Mouse (Mus musculus): ENCODE measurements around the gene Cx3cr1.
A peak's percentile ranks its signal among the peaks of the same experiment; 100 is the strongest.

Cx3cr1 gene

DNA sequence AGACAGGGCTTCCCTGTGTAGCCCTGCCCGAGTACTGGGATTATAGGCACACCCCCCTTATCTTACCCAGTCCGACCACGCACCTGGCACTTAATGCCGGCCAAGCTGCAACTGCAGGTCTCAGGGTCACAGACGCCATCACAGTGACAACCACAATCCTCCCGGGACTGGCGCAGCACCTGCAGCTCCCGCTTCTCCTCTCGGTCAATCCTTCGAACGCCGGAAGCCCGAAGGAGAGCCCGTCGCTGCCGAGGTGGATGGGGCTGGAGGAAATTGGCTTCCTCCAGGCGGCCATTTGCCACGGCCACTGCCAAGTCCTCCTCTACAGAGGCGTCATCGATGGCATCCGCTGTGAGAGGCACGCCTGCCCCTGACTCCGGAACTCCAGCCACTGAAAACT, 96.4 kb downstream of the Cx3cr1 start:
- DNase-seq, result peak; percentile 41

DNA sequence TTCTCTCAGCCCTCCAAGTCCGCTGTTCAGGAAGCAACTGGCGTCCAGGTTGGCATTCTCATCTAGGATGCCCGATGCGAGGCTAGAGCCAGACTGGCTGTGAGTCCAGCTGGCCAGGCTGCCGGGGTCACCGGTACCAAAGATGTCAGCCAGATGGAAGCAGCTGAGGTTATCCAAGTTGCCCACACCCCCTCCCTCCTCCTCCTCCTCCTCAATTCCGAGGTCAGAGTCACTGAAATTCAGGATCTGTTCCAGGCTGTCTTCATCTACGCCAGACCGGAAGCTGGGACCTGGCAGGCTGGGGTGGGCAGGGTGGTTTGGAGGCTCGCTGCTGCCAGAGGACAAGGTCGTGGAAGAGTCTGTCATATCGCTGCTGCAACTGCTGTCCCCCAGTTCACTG, 97.1 kb downstream of the Cx3cr1 start:
- DNase-seq, result peak; percentile 83

DNA sequence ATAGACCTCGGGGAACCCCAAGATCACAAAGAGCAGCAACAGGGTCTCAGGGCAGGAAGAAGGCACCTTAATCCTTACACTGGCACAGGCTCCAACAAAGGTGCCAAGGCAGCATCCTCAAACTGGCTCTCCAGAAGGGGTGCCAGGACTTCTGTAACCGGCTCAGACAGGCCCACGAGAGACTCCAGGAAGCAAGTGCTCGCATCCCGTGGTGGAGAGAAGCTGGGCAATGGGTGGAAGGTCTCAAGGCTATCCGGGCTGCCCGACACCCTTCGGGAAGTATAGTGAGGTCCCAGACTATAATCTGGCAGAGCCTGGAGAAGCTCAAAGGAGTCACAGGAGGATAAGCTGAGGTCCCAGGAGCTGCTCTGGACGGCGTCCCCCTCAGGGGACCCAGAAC, 97.5 kb downstream of the Cx3cr1 start:
- DNase-seq, result no peak

DNA sequence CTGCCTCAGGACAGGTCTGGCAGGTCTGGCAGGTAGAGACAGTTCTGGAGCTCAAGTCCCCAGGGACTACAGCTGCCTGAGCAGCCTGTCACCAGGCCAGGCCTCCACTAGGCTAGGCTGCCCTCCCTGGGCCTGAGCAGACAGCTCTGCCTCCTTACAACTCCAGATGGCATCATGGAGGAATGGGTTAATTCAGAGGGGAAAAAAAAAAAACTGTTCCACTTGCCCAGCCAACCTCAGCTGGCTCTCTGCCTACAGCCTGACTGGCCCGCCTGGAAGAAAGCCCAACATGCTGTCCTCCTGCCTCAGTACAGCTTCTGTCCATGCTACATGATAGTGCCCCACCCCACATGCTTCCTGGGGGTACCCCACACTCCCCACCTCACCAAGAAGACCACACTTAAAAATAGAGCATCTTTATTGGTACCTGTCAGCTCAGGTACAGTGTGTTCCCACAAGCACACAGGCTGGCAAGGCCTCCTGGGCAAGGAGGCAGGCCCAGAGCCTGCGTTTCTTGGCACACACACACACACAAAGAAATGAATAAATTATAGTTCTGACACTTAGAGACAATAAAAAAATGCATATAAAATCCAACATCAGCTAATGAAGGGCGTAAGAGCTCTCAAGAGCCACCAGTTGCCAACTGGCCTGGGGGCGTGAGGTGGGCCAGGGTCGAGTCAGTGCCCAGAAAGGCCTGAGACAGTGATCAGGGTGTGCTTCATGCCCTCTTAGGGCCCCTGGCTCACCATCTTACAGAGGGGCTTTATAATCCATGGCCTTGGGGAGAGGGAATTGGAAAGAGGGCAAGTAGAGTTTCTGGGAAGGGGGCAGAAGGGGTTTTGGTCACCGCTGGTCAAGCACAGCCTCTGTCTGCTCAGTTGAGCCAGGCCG, 98.7 kb downstream of the Cx3cr1 start:
- DNase-seq, result peak; percentile 88

DNA sequence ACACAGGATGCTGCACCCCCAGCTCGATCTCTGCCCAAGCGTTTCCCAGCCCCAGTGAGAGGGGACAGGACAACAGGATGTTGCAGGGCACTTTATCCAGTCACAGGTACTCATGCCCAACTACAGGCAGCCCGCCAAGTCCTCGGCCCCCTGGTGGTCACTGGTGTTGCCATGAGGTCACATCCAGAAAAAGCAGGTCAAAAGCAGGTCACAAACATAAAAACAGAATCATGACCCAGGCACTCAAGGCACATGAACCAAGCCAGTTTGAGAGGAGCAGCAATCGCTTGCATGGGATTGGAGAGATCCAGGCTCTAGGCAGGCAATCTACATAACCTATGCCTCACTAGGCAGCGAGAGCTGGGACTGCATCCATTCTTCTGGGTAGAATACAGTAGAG, 99.5 kb downstream of the Cx3cr1 start:
- DNase-seq, result peak; percentile 78

DNA sequence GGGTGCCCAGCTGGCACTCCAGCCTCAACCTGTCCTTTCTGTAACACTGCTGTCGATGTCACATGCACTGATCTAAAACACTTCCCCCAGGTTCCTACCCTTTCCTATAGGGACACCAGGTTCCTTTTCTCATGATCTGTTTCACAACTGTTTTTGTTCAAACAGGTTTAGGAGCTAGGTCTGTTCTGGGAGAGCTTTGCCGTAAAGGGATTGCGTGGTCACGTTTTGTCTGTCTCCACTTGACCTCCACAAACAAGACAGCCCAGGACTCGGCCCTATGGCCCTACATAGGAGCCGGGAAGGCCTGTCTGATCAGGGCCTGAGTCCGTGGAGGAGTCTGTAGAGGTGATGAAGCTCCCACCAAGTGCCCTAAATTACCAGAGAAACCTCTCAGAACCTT, 99.9 kb downstream of the Cx3cr1 start:
- DNase-seq, result no peak

DNA sequence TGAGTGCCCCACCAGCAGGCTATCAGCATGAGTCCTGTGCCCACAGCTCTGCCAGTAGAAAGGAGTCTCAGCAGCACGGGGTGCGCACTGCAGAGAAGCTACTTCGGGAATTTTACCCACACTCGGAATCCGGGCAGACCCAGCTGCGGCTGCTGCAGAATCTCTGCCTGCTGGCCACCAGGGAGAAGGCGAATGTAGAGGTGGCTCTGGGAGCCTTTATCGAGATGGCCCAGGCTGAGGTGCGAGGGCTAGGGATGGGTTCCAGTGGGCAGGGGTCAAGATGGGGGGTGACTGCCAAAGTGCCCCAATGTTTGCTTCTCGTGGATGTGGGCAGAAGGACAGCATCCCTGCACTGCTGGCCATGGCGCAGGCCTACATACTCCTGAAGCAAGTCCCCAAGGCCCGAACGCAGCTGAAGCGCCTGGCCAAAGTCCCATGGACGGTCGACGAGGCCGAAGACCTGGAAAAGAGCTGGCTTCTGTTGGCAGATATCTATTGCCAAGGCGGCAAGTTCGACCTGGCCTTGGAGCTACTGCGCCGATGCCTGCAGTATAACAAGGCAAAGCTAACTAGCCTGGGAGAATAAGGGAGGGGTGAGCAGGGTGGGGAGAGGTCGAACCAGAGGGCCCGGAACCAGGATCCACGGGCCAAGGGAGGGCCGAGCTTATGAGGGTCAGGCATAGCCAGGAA, 103.3 kb downstream of the Cx3cr1 start:
- peak; percentile 28 for DNase-seq

DNA sequence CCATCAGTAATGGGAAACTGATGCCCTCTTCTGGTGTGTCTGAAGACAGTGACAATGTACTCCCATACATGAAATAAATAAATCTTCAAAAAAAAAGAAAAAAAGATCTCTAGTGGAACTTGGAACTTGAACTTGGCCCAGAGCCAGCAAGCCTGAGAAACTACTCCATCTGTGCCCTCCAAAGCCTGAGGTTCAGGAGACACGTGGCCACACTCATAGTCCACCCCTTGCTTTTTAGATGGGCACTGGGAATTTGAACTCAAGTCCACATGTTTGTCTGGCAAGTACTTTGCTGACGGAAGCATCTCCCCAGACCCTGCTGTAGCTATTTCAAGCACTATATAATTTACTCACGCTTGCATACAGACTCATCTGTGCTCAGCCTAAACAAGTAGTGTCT, 104.5 kb downstream of the Cx3cr1 start:
- no peak for DNase-seq

DNA sequence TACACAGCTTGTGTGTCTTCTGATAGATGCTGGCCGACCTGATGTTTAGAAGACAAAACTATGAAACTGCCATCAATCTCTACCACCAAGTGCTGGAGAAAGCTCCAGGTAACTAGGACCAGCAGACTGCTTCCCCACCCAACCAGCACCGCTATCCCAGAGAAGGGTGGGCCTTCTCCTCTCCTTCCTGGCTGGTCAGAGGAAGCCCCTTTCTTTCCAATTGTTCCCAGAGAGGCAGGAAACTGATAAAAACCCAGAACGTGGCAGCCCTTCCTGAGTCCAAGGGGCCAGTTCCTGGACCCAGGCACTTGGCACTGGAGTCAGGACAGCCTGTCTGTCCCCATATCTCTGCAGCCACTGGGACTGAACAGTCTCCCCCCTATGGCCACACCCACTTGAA, 105.5 kb downstream of the Cx3cr1 start:
- no peak for DNase-seq

DNA sequence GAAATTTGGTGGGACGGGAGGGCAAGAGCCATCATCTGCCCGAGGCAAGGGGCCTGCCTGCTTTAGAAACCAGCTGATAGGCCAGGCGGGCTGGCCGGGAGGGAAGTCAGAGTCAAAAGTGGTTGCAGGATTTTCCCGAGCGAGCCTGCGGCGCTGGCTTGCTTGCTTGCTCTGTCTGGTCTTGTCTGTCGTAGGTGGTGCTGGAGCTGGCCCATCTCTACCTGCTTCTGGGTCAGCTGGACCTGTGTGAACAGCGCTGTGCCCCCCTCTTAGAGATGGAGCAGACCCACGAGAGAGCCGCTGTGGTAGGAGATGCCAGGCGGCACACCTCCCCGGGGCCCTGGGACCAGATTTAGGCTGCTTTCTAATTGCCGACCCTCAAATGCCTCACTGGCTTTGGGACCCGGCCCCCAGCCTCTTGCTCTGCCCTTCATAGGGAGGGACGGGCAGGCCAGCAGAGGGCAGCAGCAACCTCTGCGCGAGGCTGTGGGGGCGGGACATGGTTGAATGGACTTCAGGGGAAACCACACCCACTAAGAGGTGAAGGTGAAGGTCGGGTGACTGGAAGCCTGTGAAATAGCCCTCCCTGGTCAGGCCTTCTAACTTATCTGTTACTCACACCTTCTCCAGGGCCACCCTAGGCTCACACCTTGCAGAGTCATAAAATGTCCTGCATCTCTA, 106.6 kb downstream of the Cx3cr1 start:
- DNase-seq, result peak; percentile 59

DNA sequence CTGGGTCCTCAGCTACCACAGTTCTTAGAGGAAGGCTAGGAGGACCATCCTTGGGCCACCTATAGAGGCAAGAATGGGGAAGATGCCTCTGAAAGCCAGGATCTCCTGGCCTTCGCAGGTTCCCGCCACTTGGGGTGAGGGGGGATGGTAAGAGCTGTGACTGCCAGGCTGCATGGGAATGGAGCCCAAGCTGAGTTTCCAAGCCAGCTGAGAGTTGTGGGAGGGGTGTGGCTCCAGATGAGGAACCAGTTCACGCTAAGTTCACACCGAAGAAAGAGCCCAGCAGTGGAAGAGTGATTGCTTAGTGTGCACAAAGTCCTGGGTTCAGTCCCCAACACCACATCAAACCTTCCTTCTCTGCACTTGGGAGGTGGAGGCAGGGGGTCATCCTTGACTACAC, 107.5 kb downstream of the Cx3cr1 start:
- no peak for DNase-seq

DNA sequence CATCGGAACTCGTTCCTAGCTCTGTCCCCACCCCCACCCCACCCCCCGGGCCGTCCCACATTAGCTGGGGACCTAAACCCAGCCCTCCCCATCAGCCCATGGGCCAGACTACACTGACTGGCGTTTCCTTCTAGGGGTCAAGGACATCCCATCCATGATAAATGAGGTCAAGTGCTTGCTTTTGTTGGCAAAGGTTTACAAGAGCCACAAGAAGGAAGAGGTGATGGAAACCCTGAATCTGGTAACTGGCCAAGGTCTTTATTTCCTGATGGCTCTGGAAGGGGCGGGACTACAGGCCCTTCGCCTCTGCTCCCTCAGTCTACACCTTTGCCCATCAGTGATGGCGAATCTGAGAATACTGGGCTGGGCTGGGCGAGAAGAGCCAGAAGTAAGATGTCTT, 110.8 kb downstream of the Cx3cr1 start:
- no peak for DNase-seq

DNA sequence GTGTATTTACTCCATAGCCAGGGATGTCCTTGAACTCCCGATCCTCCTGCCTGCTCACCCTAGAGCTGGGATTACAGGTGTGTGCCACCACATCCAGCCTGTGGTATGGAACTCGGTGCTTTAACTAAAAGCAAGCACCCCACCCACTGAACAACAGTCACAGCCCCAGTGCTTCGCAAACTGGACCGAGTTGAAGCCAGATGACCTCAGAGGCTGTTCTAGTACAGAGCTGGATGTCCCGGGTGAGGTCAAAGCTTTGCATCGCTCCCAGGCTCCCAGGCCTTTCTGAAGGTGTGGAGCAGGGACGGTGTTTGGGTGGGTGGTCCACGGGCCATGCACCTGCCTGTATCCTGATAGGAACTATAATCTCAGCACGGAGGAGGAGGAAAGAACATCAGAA, 118.3 kb downstream of the Cx3cr1 start:
- no peak for DNase-seq

DNA sequence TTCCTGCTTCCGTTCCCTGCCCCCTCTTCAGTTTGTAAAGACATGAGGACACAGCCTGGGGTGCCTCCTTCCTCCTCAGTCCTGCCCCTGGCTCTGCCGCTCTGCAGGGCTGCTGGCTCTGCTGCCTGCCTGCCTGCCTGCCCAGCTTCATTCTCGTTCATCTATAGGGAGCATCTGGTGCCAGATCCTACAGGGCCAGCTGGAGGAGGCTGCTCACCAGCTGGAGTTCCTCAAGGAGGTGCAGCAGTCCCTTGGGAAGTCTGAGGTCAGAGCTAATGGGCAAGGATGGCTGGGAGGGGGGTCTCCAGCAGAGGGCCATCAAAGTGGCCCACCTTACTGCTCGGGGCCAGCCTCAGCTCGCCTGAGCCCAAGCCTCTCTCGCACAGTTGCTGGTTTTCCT, 119.2 kb downstream of the Cx3cr1 start:
- DNase-seq, result no peak

DNA sequence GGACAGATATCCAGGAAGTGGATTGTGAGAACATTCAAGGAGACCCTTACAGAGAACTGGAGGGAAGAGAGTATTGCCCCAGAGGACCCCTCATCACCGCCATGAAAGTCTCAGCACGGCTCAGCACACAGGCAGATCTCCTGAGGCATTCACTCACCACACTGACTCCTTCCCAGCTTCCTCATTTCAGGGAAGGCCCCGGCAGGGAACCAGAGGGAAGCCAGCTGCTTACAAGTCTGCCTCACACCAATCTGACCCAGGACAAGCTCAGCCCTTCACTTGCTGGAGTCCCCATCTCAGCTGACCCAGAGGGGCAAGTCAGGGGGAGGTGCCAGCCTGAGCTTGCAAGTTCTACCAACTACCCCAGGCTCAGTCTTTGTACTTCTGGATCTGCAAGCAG, 120.9 kb downstream of the Cx3cr1 start:
- DNase-seq, result no peak

DNA sequence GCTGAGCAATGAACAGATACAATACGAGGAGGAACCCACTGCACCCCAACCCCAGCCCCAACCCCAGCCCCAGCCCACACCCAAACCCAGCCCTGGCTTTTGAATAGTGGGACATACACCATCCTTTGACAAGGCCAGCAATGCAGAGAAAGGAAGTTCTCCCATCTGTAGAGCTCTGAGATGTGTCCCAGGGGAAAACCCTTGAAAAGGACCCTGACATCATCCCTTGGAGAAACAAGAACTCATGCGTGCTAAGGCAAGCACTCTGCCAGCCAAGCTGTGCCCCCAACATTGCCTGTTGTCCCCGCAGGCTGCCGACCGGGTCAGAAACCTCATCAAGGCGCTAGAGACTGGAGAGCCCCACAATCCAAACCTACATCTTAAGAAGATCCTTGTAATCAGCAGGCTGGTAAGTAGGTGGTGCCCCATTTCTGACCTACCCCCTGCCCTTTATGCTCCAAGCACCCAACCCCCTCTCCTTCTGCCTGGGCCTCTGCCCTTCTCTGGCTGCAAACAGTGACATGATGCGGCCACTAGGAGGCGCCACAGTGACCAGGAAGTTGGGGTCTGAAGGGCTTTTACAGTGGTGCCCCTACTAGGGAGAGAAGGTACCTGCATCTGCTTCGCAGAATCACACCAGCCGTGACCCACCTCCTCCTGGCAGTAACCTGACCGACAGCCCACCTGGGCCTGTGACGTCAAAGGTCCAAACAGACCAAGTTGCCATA, 124.3 kb downstream of the Cx3cr1 start:
- no peak for DNase-seq

DNA sequence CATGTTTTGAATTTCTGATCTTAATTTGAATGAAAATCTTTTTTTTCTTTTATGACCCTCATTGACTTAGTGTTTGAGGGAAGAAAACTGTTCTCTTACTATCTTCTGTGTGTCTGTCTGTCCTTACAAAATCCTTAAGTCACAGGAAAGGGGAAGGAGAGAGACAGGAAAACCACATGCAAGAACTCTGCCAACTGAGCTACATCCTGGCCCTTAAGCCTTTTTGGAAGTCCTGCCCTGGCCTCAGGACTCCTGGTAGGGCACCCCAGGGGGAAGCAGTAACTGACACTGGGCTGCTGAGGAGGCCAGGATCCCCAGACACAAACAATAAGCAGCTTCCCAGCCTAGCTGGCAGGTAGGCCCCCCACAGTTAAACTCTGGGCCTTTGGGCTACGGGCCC, 126.4 kb downstream of the Cx3cr1 start:
- no peak for DNase-seq

DNA sequence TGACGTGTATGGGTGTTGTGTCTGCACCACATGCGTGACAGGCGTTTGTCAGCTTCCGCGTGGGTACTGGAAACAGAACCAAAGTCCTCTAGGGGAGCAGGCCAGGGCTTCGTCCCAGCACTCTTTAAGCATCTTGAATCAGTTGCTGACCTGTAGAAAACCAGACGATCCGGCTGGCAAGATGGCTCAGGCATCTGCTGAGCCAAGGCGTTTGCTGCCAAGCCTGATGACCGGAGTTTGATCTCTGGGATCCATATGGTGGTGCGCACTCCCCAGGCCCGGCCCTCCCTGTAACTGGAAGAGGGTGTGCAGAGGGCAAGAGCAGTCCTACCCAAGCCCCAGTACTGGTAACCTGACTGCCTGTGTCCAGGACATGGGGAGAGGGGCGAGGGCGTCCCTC, 127.8 kb downstream of the Cx3cr1 start:
- no peak for DNase-seq

DNA sequence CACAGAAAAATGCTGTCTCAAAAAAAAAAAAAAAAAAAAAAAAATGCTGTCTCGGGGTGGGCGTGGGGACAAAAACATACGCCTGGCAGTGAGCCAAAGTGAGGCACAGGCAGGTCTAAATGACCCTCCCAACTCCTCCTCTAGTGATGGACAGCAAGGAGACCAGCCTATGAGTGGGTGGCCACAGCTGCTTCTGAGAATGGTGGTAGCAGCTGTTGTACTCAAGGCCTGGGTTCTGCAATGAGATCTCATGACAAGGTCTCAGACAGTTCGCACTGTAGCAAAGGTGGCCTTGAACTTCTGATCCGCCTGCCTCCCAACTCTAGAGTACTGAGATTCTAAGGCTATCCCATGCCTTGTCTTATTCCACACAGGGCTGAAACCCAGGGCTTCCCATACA, 128.3 kb downstream of the Cx3cr1 start:
- no peak for DNase-seq

DNA sequence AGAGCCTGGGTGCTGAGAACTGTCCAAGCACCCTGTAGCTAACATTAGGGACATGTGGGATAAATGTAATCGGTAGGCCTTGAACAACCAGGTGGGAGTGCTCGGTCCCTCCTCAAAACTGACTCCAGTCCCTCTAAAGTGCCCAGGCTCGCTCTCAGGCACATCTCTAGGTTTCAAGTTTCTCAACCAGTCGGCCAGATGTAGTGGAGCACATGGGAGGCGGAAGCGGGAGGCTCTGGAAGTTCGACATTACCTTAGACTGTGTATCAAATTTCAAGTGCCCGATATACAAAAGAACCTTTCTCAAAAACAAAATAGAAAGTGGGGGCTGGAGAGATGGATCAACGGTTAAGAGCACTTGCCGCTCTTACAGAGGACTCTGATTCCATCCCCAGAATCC, 130.0 kb downstream of the Cx3cr1 start:
- no peak for DNase-seq

DNA sequence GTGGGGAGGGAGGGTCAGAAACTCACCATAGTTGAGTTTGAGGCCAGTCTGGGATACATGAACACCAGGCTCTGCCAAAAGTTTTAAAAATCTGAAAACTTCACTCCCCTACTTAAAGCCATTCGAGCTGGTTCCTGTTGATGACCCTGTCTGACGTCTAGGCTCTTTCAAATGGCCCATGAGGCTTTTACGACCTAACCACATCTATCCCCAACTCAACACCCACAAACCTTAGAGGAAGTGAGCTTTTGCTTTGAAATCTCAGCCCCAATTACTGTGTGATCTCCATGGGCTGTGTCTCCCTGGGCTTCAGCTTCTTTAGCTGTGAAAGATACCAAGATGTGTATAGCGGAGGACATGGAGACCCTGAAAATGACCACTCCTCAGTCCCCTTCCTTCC, 131.2 kb downstream of the Cx3cr1 start:
- DNase-seq, result no peak

DNA sequence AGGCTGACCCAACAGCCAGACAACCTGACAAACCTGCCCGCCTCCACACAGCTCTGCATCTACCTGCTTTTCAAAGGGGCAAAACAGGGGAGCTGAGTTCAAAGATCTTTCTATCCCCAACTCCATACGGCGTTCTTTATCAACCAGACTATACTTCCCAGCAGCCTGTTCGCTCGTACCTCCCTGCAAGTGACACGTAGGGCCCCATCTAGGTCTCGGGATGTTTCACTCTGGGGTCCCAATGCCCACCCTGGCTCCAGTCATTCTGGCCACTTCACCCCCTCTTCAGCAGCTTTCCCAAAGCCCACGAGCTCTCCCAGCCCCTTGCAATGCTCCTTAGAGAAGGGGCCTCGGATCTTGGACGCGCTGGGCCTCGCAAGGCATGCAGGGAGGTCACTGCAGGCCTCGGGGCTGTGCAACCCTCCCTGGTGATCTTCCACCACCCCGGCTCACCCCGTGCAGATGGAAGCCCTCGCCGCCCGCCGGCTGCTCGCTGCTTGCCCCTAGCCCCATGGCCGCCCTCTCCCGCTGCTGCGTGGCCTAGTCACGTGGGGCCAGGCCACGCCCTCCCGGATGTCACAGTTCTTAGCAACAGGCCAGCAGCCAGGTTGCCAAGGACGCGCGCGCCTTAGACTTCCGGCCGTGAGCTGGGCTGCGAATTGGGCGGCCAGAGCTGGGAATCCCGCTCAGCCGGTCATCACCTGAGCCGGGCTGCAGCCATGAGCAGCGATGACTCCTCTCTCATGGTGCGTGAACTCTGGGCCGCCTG, 132.5 kb downstream of the Cx3cr1 start, which contains the start of the genes Gorasp1 and Ttc21a:
Gorasp1 (minus strand) TSS at position 561 of the 769 bp plus-strand sequence.
Ttc21a (plus strand) TSS at position 602 of the 769 bp plus-strand sequence.
- peak; percentile 91 for DNase-seq

All from cerebellum, adult 11-12 months (tissue).